Mouse (Mus musculus): ENCODE measurements at regions not wholly inside any gene's neighbourhood (a gene's known extent, or its start where the extent isn't known, plus 50 kb on each side); places are given as distances from the start of the nearest gene placed in this dataset.

- no peak for DNase-seq (ENCODE audit: low spot score)
Measured at GRCm38 (mm10) chr17:45929591-45929990, 102.6 kb downstream of the Vegfa start.

- DNase-seq (ENCODE audit: low spot score), result no peak
Measured at GRCm38 (mm10) chr17:45928903-45929477, 103.2 kb downstream of the Vegfa start.

- no peak for DNase-seq (ENCODE audit: low spot score)
Measured at GRCm38 (mm10) chr17:45928013-45928412, 104.2 kb downstream of the Vegfa start.

- DNase-seq (ENCODE audit: low spot score), result peak; percentile 11
Measured at GRCm38 (mm10) chr17:45925845-45926244, 106.3 kb downstream of the Vegfa start.

GRCm38 (mm10) chr17:45924595-45924994 is 107.6 kb downstream of the Vegfa start:
- no peak for DNase-seq (ENCODE audit: low spot score)

GRCm38 (mm10) chr17:45923217-45923730 is 108.9 kb downstream of the Vegfa start:
- DNase-seq (ENCODE audit: low spot score), result no peak

GRCm38 (mm10) chr17:45917647-45918046 is 114.5 kb downstream of the Vegfa start:
- no peak for DNase-seq (ENCODE audit: low spot score)

GRCm38 (mm10) chr17:45916937-45917336 is 115.2 kb downstream of the Vegfa start:
- no peak for DNase-seq (ENCODE audit: low spot score)

GRCm38 (mm10) chr17:45914706-45915240 is 117.4 kb downstream of the Vegfa start:
- no peak for DNase-seq (ENCODE audit: low spot score)

GRCm38 (mm10) chr17:45914237-45914636 is 117.9 kb downstream of the Vegfa start:
- DNase-seq (ENCODE audit: low spot score), result no peak

GRCm38 (mm10) chr17:45913671-45914070 is 118.5 kb downstream of the Vegfa start:
- DNase-seq (ENCODE audit: low spot score), result no peak

GRCm38 (mm10) chr17:45912165-45912564 is 120.0 kb downstream of the Vegfa start:
- DNase-seq (ENCODE audit: low spot score), result no peak

GRCm38 (mm10) chr17:45911201-45911731 is 120.9 kb downstream of the Vegfa start:
- DNase-seq (ENCODE audit: low spot score), result peak; percentile 86

- peak; percentile 50 for DNase-seq (ENCODE audit: low spot score)
Measured at GRCm38 (mm10) chr17:45910245-45910644, 121.9 kb downstream of the Vegfa start.

GRCm38 (mm10) chr17:45907587-45907986 is 124.6 kb downstream of the Vegfa start:
- DNase-seq (ENCODE audit: low spot score), result no peak

GRCm38 (mm10) chr17:45905596-45905995 is 126.6 kb downstream of the Vegfa start:
- no peak for DNase-seq (ENCODE audit: low spot score)

- DNase-seq (ENCODE audit: low spot score), result no peak
Measured at GRCm38 (mm10) chr17:45904251-45904650, 127.9 kb downstream of the Vegfa start.

- DNase-seq (ENCODE audit: low spot score), result peak; percentile 66
Measured at GRCm38 (mm10) chr17:45903294-45903693, 128.9 kb downstream of the Vegfa start.

GRCm38 (mm10) chr17:45902668-45903067 is 129.5 kb downstream of the Vegfa start:
- DNase-seq (ENCODE audit: low spot score), result peak; percentile 34

- DNase-seq (ENCODE audit: low spot score), result no peak
Measured at GRCm38 (mm10) chr17:45896922-45897302, 135.3 kb downstream of the Vegfa start.

GRCm38 (mm10) chr17:45896142-45896921 is 135.8 kb downstream of the Vegfa start:
- DNase-seq (ENCODE audit: low spot score), result peak; percentile 25

GRCm38 (mm10) chr17:45894166-45894565 is 138.0 kb downstream of the Vegfa start:
- DNase-seq (ENCODE audit: low spot score), result no peak

Measured in gastrocnemius, adult 18-20 months (tissue).